Mouse (Mus musculus) lung, embryonic 16.5 days (tissue): Measurements from ENCODE around the gene Iqce. TPM values are rescaled to one million over a fixed set of nuclear protein-coding genes. Genes with fewer than 3 reads are reported as not detected.
"Not testable (repeated sequence)": the region's sequence is repeated elsewhere in the genome, so short reads cannot be mapped to it uniquely, and the experiment has no call there.

Experiments used
- ATAC-seq: fragments of 200-750 bp; cut with Nextera tagmentation; 2 replicates; pipeline ENCODE4 v1.8.0; 2017; ENCODE audit warnings: low read depth, mild to moderate bottlenecking, moderate library complexity
- H3K27ac ChIP-seq: fragments of 300-500 bp; sonication (generic); 2 replicates; pipeline ENCODE4 v1.5.1; 2014; ENCODE audit warnings: mild to moderate bottlenecking, control low read depth, low read length
- H3K27me3 ChIP-seq: fragments of 300-500 bp; sonication (generic); 2 replicates; pipeline ENCODE4 v1.6.1; 2014; ENCODE audit warnings: low read depth, low read length, mixed read lengths; ENCODE audit not compliant: control insufficient read depth, insufficient read depth
- H3K36me3 ChIP-seq: fragments of 300-500 bp; sonication (generic); 2 replicates; pipeline ENCODE4 v1.6.1; 2014; ENCODE audit warnings: low read length; ENCODE audit not compliant: control insufficient read depth, insufficient read depth
- H3K4me1 ChIP-seq: fragments of 300-500 bp; sonication (generic); replicated peaks from 2 replicates; pipeline ENCODE4 v1.6.1; 2014; ENCODE audit warnings: low read length, mixed read lengths; ENCODE audit not compliant: control insufficient read depth, insufficient read depth
- H3K4me2 ChIP-seq: fragments of 300-500 bp; sonication (generic); 2 replicates; pipeline ENCODE4 v1.6.1; 2014; ENCODE audit warnings: low read depth, low read length, control low read depth
- H3K4me3 ChIP-seq: fragments of 300-500 bp; sonication (generic); 2 replicates; pipeline ENCODE4 v1.5.1; 2014; ENCODE audit warnings: mild to moderate bottlenecking, low read length, control low read depth
- H3K9ac ChIP-seq: fragments of 300-500 bp; sonication (generic); 2 replicates; pipeline ENCODE4 v1.6.1; 2014; ENCODE audit warnings: low read length, control low read depth
- H3K9me3 ChIP-seq: fragments of 300-500 bp; sonication (generic); 2 replicates; pipeline ENCODE4 v1.6.1; 2016; ENCODE audit warnings: low read length; ENCODE audit not compliant: control insufficient read depth
- WGBS: fragments of 180-500 bp; shearing (Covaris S2); extraction: QIAGEN DNeasy Blood & Tissue Kit; methylation state at CpG from one replicate; pipeline ENCODE4 v1.1.7; 2014; 5-methylcytosine and 5-hydroxymethylcytosine counted together
- polyA plus RNA-seq: library from polyadenylated mRNA; unstranded; fragments of >200 nt; fragmentation: Nextera tagmentation; extraction: Ambion mirVana; gene quantifications from 2 replicates; pipeline ENCODE4 v1.2.1, GENCODE M21; 2015

Gene Iqce
- polyA plus RNA-seq, 1 experiment from 2014 or later: 21.5 TPM

GRCm38 (mm10) chr5:140674036-140674435 is 28.1 kb downstream of the Iqce start:
- Histone ChIP-seq H3K4me2 (no peak overlapping the region), H3K27me3 (no peaks in the 10 kb centered on the region), H3K36me3 (peaks cover 16% of the 10 kb centered on the region), H3K27ac (no peak overlapping the region), H3K4me1 (no peaks in the 10 kb centered on the region), H3K9me3 (peaks cover 3% of the 10 kb centered on the region), H3K4me3 (no peak overlapping the region), H3K9ac (no peak overlapping the region)
- WGBS: 86% methylated on average over 17 of the region's 17 CpGs
- ATAC-seq: no peak

- H3K36me3 ChIP-seq: peaks cover 22% of the 10 kb centered on the region
- 79% methylated on average over 6 of the region's 6 CpGs for WGBS
Measured at GRCm38 (mm10) chr5:140672603-140673002, 29.6 kb downstream of the Iqce start.

GRCm38 (mm10) chr5:140672115-140672514 is 30.1 kb downstream of the Iqce start:
- Histone ChIP-seq H3K4me1 (no peaks in the 10 kb centered on the region), H3K36me3 (peaks cover 20% of the 10 kb centered on the region), H3K4me2 (no peak overlapping the region), H3K4me3 (no peak overlapping the region), H3K27me3 (no peaks in the 10 kb centered on the region), H3K27ac (no peak overlapping the region), H3K9me3 (peaks cover 9% of the 10 kb centered on the region), H3K9ac (no peak overlapping the region)
- 78% methylated on average over 6 of the region's 6 CpGs for WGBS
- ATAC-seq: no peak

More at GRCm38 (mm10) chr5:140672603-140673002, 29.6 kb downstream of the Iqce start:
- not testable (repeated sequence) for H3K27me3 ChIP-seq, H3K9me3 ChIP-seq, H3K9ac ChIP-seq, H3K4me2 ChIP-seq, H3K4me3 ChIP-seq, H3K4me1 ChIP-seq, H3K27ac ChIP-seq
- peak; percentile 46 for ATAC-seq

GRCm38 (mm10) chr5:140663621-140664180 is 38.5 kb downstream of the Iqce start:
- H3K9me3 ChIP-seq: peaks cover 3% of the 10 kb centered on the region
- peaks cover 3% of the 10 kb centered on the region for H3K36me3 ChIP-seq
- WGBS: 36% methylated on average over 7 of the region's 7 CpGs
- no peak overlapping the region for H3K4me3 ChIP-seq
- H3K4me1 ChIP-seq: peaks cover 13% of the 10 kb centered on the region
- no peaks in the 10 kb centered on the region for H3K27me3 ChIP-seq
- H3K9ac ChIP-seq: 0 out of 2 replicates have a peak overlapping the region, but pooled peaks have one; percentile 23
- peak overlapping the region; percentile 36; the same call in 1 of the 2 replicates for H3K27ac ChIP-seq
- H3K4me2 ChIP-seq: no peak overlapping the region
- peak; percentile 82 for ATAC-seq

GRCm38 (mm10) chr5:140662741-140663592 is 39.2 kb downstream of the Iqce start:
- 0 out of 2 replicates have a peak, but pooled peaks have one; percentile 19 for ATAC-seq
- H3K27me3 ChIP-seq: no peaks in the 10 kb centered on the region
- WGBS: 55% methylated on average over 17 of the region's 17 CpGs
- no peaks in the 10 kb centered on the region for H3K36me3 ChIP-seq
- H3K9me3 ChIP-seq: no peaks in the 10 kb centered on the region
- H3K4me3 ChIP-seq: no peak overlapping the region
- H3K9ac ChIP-seq: 0 out of 2 replicates have a peak overlapping the region, but pooled peaks have one; percentile 15
- H3K27ac ChIP-seq: peak overlapping the region; percentile 36; the same call in 1 of the 2 replicates
- peaks cover 13% of the 10 kb centered on the region for H3K4me1 ChIP-seq
- H3K4me2 ChIP-seq: no peak overlapping the region

- no peak for ATAC-seq
- H3K27me3 ChIP-seq: no peaks in the 10 kb centered on the region
- 63% methylated on average over 12 of the region's 12 CpGs for WGBS
- H3K36me3 ChIP-seq: no peaks in the 10 kb centered on the region
- H3K9ac ChIP-seq: no peak overlapping the region
- no peak overlapping the region for H3K27ac ChIP-seq
- no peak overlapping the region for H3K4me2 ChIP-seq
- peaks cover 13% of the 10 kb centered on the region for H3K4me1 ChIP-seq
- H3K4me3 ChIP-seq: no peak overlapping the region
- H3K9me3 ChIP-seq: no peaks in the 10 kb centered on the region
Measured at GRCm38 (mm10) chr5:140661875-140662643, 40.1 kb downstream of the Iqce start.

- Histone ChIP-seq H3K4me2 (no peak overlapping the region), H3K9me3 (no peaks in the 10 kb centered on the region), H3K4me3 (no peak overlapping the region), H3K27me3 (no peaks in the 10 kb centered on the region), H3K4me1 (peaks cover 13% of the 10 kb centered on the region), H3K9ac (no peak overlapping the region), H3K36me3 (no peaks in the 10 kb centered on the region), H3K27ac (no peak overlapping the region)
- no peak for ATAC-seq
- 48% methylated on average over 8 of the region's 8 CpGs for WGBS
Measured at GRCm38 (mm10) chr5:140661427-140661826, 40.8 kb downstream of the Iqce start.

- ATAC-seq: no peak
- no peak overlapping the region for H3K27ac ChIP-seq
- WGBS: 77% methylated on average over 1 of the region's 1 CpGs
Measured at GRCm38 (mm10) chr5:140660398-140660797, 41.8 kb downstream of the Iqce start.

More at GRCm38 (mm10) chr5:140660398-140660797, 41.8 kb downstream of the Iqce start:
- H3K4me3 ChIP-seq: no peak overlapping the region
- H3K4me1 ChIP-seq: peaks cover 13% of the 10 kb centered on the region
- H3K9ac ChIP-seq: no peak overlapping the region
- H3K9me3 ChIP-seq: no peaks in the 10 kb centered on the region
- no peaks in the 10 kb centered on the region for H3K27me3 ChIP-seq
- H3K4me2 ChIP-seq: no peak overlapping the region
- H3K36me3 ChIP-seq: no peaks in the 10 kb centered on the region
